Mouse (Mus musculus): ENCODE data around the gene Gimap3. TPM values are rescaled to one million over a fixed set of nuclear protein-coding genes. Genes with fewer than 3 reads are reported as not detected.

The Gimap3 gene
- polyA plus RNA-seq, 1 experiment from 2014 or later: not detected

Other genes with a start within 250 kb of the Gimap3 start
- gene Atp6v0e2, start 233.2 kb downstream of the Gimap3 start, polyA plus RNA-seq (2016; fragmentation: Nextera tagmentation; extraction: Ambion mirVana): 4.6 and 4.8 TPM in 2 replicates
- gene Lrrc61, start 216.1 kb downstream of the Gimap3 start, polyA plus RNA-seq (2016; fragmentation: Nextera tagmentation; extraction: Ambion mirVana): 13.1 and 17.2 TPM in 2 replicates
- gene Rarres2, start 198.1 kb downstream of the Gimap3 start, polyA plus RNA-seq (2016; fragmentation: Nextera tagmentation; extraction: Ambion mirVana): 6.1 and 7.3 TPM in 2 replicates
- not detected in 2 replicates for gene Gm45021, start 181.2 kb downstream of the Gimap3 start, polyA plus RNA-seq (2016; fragmentation: Nextera tagmentation; extraction: Ambion mirVana)
- gene Repin1, start 177.0 kb downstream of the Gimap3 start, polyA plus RNA-seq (2016; fragmentation: Nextera tagmentation; extraction: Ambion mirVana): 53.1 and 57.3 TPM in 2 replicates
- not detected in 2 replicates for gene Gm44965, start 176.9 kb downstream of the Gimap3 start, polyA plus RNA-seq (2016; fragmentation: Nextera tagmentation; extraction: Ambion mirVana)
- gene Zfp775, start 168.8 kb downstream of the Gimap3 start, polyA plus RNA-seq (2016; fragmentation: Nextera tagmentation; extraction: Ambion mirVana): 7.7 and 10.6 TPM in 2 replicates
- gene AI854703, start 144.1 kb downstream of the Gimap3 start, polyA plus RNA-seq (2016; fragmentation: Nextera tagmentation; extraction: Ambion mirVana): 1.1 and 1.3 TPM in 2 replicates
- 0.35 TPM in 2 replicates for gene Gimap8, start 123.6 kb downstream of the Gimap3 start, polyA plus RNA-seq (2016; fragmentation: Nextera tagmentation; extraction: Ambion mirVana)
- gene Gimap9, start 94.7 kb downstream of the Gimap3 start, polyA plus RNA-seq (2016; fragmentation: Nextera tagmentation; extraction: Ambion mirVana): 3.9 and 4.1 TPM in 2 replicates
- 9.6 and 10.1 TPM in 2 replicates for gene Gimap4, start 86.3 kb downstream of the Gimap3 start, polyA plus RNA-seq (2016; fragmentation: Nextera tagmentation; extraction: Ambion mirVana)
- 15.7 and 17.2 TPM in 2 replicates for gene Gimap6, start 62.6 kb downstream of the Gimap3 start, polyA plus RNA-seq (2016; fragmentation: Nextera tagmentation; extraction: Ambion mirVana)
- 0.83 and 1.3 TPM in 2 replicates for gene Gm28053, start 52.2 kb downstream of the Gimap3 start, polyA plus RNA-seq (2016; fragmentation: Nextera tagmentation; extraction: Ambion mirVana)
- gene Gimap7, start 52.2 kb downstream of the Gimap3 start, polyA plus RNA-seq (2016; fragmentation: Nextera tagmentation; extraction: Ambion mirVana): not detected in 2 replicates
- 7.9 and 8.5 TPM in 2 replicates for gene Gimap1, start 31.8 kb downstream of the Gimap3 start, polyA plus RNA-seq (2016; fragmentation: Nextera tagmentation; extraction: Ambion mirVana)
- 1.3 and 1.4 TPM in 2 replicates for gene Gimap5, start 24.7 kb downstream of the Gimap3 start, polyA plus RNA-seq (2016; fragmentation: Nextera tagmentation; extraction: Ambion mirVana)
- gene Tmem176a, start 70.1 kb upstream of the Gimap3 start, polyA plus RNA-seq (2016; fragmentation: Nextera tagmentation; extraction: Ambion mirVana): 18.0 and 29.0 TPM in 2 replicates
- gene Tmem176b, start 70.6 kb upstream of the Gimap3 start, polyA plus RNA-seq (2016; fragmentation: Nextera tagmentation; extraction: Ambion mirVana): 34.0 and 57.7 TPM in 2 replicates
- gene Aoc1, start 102.0 kb upstream of the Gimap3 start, polyA plus RNA-seq (2016; fragmentation: Nextera tagmentation; extraction: Ambion mirVana): not detected in 2 replicates
- not detected in 2 replicates for gene 1600015I10Rik, start 159.0 kb upstream of the Gimap3 start, polyA plus RNA-seq (2016; fragmentation: Nextera tagmentation; extraction: Ambion mirVana)
- not detected in 2 replicates for gene Doxl2, start 204.1 kb upstream of the Gimap3 start, polyA plus RNA-seq (2016; fragmentation: Nextera tagmentation; extraction: Ambion mirVana)
- gene Svs1, start 216.0 kb upstream of the Gimap3 start, polyA plus RNA-seq (2016; fragmentation: Nextera tagmentation; extraction: Ambion mirVana): not detected in 2 replicates